Mouse (Mus musculus): Measurements from ENCODE around the gene Zzz3.

GRCm38 (mm10) chr3:152462038-152462547 lies 66.8 kb downstream of the Zzz3 start:
- no peak for TF ChIP-seq CTCF (IDR thresholded peaks at IDR 0.05)
- TF ChIP-seq EP300 (IDR thresholded peaks at IDR 0.05) = no peak

Data from lung, postnatal 0 days (tissue).